Mouse (Mus musculus) brown adipose tissue, adult 24 weeks (tissue): ENCODE data around the gene Gpt2. TPM values are rescaled to one million over a fixed set of nuclear protein-coding genes. Genes with fewer than 3 reads are reported as not detected.

Experiments used
- H3K27ac ChIP-seq: fragments of 200-500 bp; replicated peaks from 2 replicates; pipeline ENCODE4 v1.5.1; 2012; ENCODE audit warnings: low read depth, mild to moderate bottlenecking, low read length
- H3K4me1 ChIP-seq: fragments of 200-500 bp; 2 replicates; pipeline ENCODE4 v1.6.1; 2012; ENCODE audit warnings: low read length, mixed read lengths; ENCODE audit not compliant: control insufficient read depth, insufficient read depth, insufficient read length
- H3K4me3 ChIP-seq: fragments of 200-500 bp; 2 replicates; pipeline ENCODE4 v1.5.1; 2012; ENCODE audit warnings: low read depth, mild to moderate bottlenecking, low read length, moderate library complexity; ENCODE audit not compliant: insufficient read depth
- polyA plus RNA-seq: library from polyadenylated mRNA; stranded (reverse); fragments of >200 nt; gene quantifications from 2 replicates; pipeline ENCODE4 v1.2.4, GENCODE M21; 2012; ENCODE audit not compliant: missing spikeins, insufficient read depth, insufficient read length

Gene Gpt2
- polyA plus RNA-seq, 1 experiment, result 11.1 TPM

DNA sequence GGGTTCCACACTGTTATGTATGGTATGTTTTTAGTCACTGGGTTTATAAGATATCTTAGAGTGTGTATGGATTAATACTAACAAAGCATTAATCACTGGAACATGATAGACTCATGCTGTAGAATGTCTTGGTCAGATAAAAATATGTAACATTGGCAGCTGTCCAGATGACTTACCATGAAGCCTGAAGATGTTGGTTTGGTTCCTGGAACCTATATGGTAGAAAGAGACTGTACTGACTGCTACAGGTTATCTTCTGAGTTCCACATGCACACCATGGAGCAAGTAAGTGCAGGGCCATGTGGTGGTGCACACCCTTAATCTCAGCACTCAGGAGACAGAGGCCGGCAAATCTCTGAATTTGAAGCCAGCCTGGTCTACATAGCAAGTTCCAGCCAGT is 38.3 kb downstream of the Gpt2 start:
- H3K27ac ChIP-seq, result no peak overlapping the region
- H3K4me3 ChIP-seq, result no peak overlapping the region
- H3K4me1 ChIP-seq, result no peaks in the 10 kb centered on the region

DNA sequence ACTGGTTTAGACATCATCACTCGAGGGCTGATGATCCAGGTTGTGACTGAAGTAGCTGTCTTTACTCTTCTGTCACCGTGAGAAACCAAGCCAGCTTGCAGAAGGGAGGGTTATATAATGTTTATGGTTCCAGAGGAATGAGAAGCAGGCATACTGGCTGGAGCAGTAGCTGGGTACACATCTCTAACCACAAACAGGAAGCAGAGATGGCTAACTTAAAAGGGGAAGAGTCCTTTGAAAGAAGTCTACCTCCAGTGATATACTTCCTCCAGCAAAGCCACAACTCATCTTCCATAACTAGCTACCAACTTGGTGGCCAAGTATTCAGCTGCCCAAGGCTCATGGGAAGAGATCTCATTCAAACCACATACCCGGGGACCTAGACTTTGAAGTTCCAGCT is 39.1 kb downstream of the Gpt2 start:
- H3K27ac ChIP-seq, result no peak overlapping the region
- no peaks in the 10 kb centered on the region for H3K4me1 ChIP-seq
- no peak overlapping the region for H3K4me3 ChIP-seq

DNA sequence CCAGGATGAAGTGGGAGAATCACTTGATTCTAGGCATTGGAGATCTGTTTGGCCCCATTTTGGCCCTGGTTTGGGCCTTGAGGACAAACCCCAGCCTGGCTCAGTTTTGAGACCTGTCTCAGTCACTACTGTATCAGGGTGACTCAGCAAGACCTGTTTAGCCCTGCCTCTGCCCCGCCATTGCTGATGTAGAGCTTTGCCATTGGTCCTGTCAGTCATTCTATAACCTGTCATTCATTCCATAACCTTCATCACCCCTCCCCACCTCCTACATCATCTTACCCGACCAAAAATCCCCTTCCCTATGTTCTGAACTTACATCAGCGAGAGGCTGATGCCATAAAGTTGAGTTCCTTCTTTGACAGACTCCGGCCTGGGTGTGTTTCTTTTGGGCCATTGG is 40.5 kb downstream of the Gpt2 start:
- Histone ChIP-seq H3K4me3 (no peak overlapping the region), H3K27ac (no peak overlapping the region), H3K4me1 (no peaks in the 10 kb centered on the region)

DNA sequence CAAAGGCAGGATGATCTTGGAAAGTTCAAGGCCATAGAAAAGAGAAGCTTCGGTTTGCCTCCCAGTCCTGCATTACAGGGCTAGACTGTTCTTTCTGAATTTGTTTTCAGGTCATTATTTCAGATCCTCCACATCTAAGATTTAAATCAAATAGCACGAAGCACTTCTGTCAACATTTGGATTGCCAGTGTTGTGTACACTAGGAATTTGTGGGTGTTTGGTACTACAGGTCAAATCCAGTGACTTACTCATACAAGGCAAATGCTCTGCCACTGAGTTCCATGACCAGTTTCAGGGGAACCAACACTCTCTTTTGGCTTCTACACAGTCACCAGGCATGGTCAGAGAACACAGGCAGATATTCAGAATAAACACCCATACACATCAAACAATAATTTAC is 41.1 kb downstream of the Gpt2 start:
- Histone ChIP-seq H3K4me3 (no peak overlapping the region), H3K27ac (no peak overlapping the region), H3K4me1 (no peaks in the 10 kb centered on the region)

DNA sequence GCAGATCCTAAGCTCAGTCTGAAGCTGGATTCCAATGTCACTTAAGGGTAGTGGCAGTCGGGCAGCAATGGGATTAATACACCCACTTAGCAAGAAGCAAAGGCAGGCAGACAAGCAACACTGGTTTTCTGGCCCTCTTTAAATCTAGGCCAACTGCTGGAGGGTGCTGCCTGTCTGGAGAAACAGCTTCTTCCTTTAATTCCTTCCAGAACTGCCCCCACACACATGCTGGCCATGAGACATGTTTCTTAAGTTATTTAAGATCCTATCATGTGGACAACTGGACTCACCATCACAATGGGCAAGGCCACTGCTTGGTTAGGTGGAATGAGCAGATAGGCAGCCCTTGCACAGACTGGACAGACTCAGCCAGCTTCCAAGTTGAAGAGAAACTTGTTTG is 41.8 kb downstream of the Gpt2 start:
- Histone ChIP-seq H3K27ac (no peak overlapping the region), H3K4me3 (no peak overlapping the region), H3K4me1 (no peaks in the 10 kb centered on the region)

DNA sequence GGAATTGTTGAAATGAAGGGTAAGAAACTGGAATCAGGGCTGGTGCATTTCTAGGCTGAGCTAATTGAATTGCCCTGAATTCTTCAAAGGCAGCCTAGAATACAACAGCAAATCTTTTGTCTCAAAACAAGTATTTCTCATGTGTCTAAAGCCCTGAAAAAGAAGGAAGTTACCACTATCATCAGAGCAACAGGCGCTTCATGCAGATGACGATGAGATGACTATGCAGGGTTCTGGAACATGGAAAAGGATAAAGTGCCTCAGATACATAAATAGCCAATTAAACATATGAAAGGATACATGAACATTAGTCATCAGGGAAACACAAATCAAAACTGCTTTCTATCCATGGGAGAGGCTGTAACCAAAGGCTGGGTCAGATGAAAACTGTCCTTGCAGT is 44.0 kb downstream of the Gpt2 start:
- no peaks in the 10 kb centered on the region for H3K4me1 ChIP-seq
- H3K27ac ChIP-seq, result no peak overlapping the region

DNA sequence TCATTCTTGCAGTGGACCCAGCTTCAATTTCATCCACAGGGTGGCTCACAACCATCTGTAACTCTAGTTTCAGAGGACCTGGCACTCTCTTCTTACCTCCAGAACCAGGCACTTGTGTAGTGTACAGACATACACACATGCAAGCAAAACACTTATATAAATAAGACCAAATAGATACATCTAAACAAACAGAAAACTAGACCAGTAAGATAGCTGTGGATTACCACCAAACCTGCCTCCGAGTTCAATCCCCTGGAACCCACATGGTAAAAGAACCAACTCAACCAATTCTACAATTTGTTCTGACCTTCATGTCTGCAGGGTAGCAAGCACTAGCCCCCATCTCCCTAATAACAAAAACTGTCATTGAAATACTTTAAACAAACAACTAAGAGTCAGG is 59.6 kb downstream of the Gpt2 start:
- Histone ChIP-seq H3K4me3 (no peak overlapping the region), H3K4me1 (0 out of 2 replicates have a peak, but pooled peaks cover 2% of the 10 kb centered on the region), H3K27ac (no peak overlapping the region)

More for the DNA sequence above, 44.0 kb downstream of the Gpt2 start:
- no peak overlapping the region for H3K4me3 ChIP-seq

DNA sequence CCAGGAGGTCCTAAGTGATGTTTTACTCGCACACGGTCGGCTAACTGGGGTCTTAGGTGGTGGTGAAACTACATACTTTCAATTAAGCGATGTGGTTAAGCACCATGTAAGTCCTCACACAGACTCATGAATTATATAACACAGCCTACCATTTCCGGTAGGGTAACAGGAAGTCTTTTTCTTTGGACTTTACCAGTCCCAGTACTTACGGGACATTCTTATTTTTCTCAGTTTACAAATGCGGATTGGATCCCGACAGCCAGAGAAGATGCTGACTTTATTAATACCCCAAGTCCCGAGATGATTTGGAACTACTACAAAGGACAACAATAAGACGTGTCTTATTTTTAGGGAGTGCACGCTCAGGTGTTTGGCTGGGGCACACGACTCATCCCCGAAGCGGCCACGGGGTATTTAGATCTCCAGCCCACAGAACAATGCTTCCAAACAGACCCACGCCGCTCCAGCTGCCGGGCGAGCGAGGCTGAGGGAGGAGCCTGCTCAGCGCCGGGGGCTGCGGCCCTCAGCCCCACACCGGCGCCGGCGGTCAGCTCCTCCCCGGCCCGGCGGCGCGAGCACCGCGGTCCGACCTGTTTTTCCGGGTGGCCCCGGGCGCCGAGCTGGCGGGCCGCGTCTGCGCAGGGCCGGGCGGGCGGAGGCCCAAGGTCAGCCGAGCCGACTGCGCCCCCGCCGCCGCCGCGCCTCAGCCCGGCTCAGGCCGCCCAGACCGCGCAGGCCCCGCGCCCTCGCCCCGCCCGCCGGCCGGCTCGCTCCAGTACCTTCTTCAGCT is 62.2 kb downstream of the Gpt2 start:
- H3K4me3 ChIP-seq, result peak overlapping the region; percentile 94
- 0 out of 2 replicates have a peak, but pooled peaks cover 2% of the 10 kb centered on the region for H3K4me1 ChIP-seq
- peak overlapping the region; percentile 97 for H3K27ac ChIP-seq

DNA sequence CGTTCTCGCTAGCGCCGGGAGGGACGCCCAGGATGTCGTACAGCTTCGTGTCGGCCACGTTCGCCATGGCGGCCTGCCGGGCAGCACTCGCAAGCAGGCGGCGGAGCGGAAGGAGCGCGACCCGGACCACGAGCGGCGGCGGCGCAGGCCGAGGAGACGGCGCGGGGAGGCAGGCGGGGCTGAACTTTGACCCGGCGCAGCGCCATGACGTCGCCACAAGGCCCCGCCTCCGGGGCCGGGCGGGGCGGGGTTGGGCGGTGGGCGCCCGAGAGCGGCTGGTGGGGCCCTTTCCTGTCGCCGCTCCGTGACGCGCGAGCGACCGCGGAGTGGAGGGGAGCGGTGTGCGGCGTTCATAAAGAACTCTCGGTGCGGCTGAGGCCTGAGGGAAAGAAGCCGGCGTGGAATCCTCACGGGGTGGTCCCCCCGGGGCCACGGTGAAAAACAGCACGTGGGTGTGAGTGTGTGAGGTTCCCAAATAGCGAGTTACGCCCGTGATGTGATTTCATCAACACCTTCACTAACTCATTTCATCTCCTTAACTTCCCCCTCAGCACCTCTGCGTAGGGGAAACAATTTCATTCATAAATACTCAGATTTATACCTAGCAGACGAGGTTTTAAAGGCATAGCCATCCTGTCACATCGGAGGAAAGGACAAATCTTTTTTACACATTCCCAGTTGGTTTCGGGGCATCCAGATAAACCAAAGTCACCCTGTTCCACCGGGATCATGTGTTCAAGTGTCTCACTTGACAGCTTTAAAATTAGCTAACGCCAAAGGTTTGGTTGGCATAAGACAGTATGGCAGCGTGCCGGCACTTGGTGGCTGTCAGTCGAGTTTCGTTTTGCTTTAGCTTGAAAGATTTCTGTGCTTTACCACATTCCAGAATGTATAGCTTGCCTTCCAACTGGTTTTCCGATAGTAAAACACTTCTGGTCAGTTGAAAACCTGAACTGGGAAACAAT is 63.1 kb downstream of the Gpt2 start, which contains the start of gene Dnaja2:
TSS of gene Dnaja2 (minus strand) at position 164 of the 965 bp plus-strand sequence.
- 0 out of 2 replicates have a peak, but pooled peaks cover 2% of the 10 kb centered on the region for H3K4me1 ChIP-seq
- peak within 1 kb of the TSS; percentile 97 for H3K27ac ChIP-seq
- H3K4me3 ChIP-seq, result peak within 1 kb of the TSS; percentile 94

DNA sequence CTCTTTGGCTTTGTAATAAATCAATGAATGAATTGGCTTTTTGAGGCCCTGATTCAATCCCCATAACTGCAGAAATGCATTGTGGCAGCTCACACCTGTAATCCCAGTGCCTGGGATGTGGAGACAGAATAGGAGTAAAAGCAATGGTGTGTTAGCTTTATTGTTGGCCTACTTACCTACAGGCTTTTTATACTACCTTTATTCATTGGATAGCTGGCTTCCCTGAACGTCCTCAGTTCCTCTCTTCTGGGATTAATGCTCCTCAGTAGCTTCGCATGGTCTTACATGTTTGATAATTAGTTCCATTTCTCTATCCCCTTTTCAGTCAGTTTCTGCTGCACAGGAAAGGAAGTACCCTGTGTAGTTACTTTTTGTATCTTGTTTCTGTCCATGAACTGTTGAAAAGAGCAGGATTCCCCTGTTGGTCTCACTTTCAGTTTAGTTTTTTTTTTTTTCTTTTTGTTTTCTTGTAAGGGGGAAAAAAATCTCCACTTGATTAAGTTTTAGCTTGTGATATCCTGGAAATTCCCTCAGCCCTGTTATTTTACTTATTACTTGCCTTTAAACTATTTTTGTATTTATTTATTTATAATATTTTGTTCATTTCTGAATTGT is 64.7 kb downstream of the Gpt2 start:
- no peak overlapping the region for H3K4me3 ChIP-seq
- H3K27ac ChIP-seq, result peak overlapping the region; percentile 64; the same call in 1 of the 2 replicates
- H3K4me1 ChIP-seq, result 0 out of 2 replicates have a peak, but pooled peaks cover 2% of the 10 kb centered on the region

DNA sequence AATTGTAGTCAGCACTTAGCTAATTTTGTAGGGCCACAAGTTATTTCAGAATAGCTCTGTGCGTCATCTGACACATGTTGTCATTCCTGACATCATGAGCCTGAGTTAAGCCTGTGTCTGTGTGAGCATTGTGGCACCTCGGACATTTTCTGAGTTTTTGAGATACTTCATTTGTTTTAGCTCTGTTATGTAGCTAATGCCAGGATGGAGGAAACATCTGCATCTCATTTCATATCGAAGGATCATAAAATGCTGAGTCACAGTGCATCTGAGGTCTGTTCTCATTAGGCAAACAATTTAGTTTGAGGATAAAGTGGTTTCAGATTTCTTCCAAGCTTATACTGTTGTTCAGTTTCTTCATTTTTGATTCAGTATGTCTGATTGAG is 65.2 kb downstream of the Gpt2 start:
- Histone ChIP-seq H3K4me1 (0 out of 2 replicates have a peak, but pooled peaks cover 2% of the 10 kb centered on the region), H3K4me3 (no peak overlapping the region), H3K27ac (peak overlapping the region; percentile 83)

DNA sequence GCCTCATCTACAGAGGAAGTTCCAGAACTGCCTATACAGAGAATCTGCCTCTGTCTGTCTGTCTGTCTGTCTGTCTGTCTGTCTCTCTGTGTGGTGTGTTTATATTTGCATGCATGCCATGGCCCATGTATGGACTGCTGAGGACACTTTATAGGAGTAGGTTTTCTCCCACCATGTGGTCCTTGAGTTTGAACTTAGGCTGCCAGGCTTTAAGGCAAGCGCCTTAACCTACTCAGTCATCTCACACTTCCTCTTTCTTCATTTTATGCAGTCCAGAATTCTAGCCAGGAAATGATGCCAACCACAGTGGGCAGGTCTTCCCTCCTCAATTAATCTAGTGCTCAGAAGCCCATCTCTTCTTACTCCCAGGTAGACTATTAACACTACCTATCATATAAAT is 66.8 kb downstream of the Gpt2 start:
- Histone ChIP-seq H3K4me3 (no peak overlapping the region), H3K4me1 (no peaks in the 10 kb centered on the region), H3K27ac (no peak overlapping the region)

DNA sequence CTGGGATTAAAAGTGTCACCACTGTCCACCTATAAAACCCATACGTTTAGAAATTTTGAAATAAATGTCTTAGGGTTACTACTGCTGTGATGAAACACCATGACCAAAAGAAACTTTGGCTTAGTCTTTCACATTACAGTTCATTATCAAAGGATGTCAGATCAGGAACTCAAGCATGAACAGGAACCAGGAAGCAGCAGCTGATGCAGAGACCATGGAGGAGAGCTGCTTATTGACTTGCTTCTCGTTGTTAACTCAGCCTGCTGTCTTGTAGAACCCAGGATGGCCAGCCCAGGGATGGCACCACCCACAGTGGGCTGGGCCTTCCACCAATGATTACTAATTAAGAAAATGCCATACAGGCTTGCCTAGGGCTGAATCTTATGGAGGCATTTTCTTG is 67.6 kb downstream of the Gpt2 start:
- Histone ChIP-seq H3K4me1 (no peaks in the 10 kb centered on the region), H3K27ac (no peak overlapping the region), H3K4me3 (no peak overlapping the region)

DNA sequence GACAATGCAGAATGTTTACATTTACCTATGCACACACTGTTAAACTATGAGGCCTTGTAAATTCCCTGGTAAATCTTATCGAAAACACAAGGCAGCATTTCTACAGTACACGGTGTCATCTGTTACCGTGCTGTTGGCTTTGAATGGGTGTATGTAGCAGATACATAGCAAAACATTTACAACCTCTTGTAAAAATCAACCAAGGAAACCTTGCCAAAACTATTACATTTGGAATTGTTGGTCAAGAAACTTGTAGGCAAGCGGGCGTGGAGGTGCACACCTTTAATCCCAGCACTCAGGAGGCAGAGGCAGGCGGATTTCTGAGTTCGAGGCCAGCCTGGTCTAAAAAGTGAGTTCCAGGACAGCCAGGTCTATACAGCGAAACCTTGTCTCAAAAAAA is 71.0 kb downstream of the Gpt2 start:
- Histone ChIP-seq H3K4me3 (no peak overlapping the region), H3K27ac (no peak overlapping the region), H3K4me1 (peaks cover 3% of the 10 kb centered on the region)

DNA sequence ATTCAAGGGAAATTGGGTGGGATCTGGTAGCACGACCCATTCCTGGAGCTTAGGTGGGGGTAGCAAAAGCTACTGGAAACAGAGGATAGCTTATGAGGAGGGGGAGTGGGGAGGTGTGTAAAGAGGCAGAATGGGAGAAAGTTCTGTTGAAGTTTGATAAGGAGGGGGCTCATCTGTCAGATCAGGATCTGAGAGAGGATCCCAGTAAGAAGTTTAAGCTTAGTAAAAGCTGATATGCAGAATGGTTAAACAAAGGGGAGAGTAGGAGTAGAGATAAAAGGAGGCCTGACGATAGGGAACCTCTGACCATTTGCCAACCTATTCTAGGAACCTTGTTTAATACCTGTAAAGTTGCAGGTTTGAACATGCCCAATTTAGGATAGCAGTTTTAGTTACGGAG is 72.8 kb downstream of the Gpt2 start:
- no peak overlapping the region for H3K27ac ChIP-seq
- peaks cover 3% of the 10 kb centered on the region for H3K4me1 ChIP-seq
- H3K4me3 ChIP-seq, result no peak overlapping the region
